Mouse (Mus musculus) bone marrow, adult 2 months (tissue): ENCODE measurements around the gene Pfkfb2. TPM values are rescaled to one million over a fixed set of nuclear protein-coding genes. Genes with fewer than 3 reads are reported as not detected.
A peak's percentile ranks its signal among the peaks of the same experiment; 100 is the strongest.

ENCODE experiments used
- H3K27ac ChIP-seq: fragments of 200-500 bp; 2 replicates; pipeline ENCODE4 v1.5.1; 2012; ENCODE audit warnings: low read depth, mild to moderate bottlenecking, control low read depth, inconsistent platforms, low read length; ENCODE audit not compliant: control insufficient read depth, poor library complexity, insufficient read depth
- H3K4me1 ChIP-seq: fragments of 200-500 bp; 2 replicates; pipeline ENCODE4 v1.6.1; 2011; ENCODE audit warnings: low read length; ENCODE audit not compliant: control insufficient read depth, insufficient read depth
- H3K4me3 ChIP-seq: fragments of 200-500 bp; replicated peaks from 2 replicates; pipeline ENCODE3; 2011; ENCODE audit warnings: mild to moderate bottlenecking, low read depth, low read length, control low read depth; ENCODE audit not compliant: control insufficient read depth
- CTCF ChIP-seq: fragments of 200-500 bp; IDR thresholded peaks from 2 replicates; pipeline ENCODE4 v1.5.1; 2011; ENCODE audit warnings: low read length, control low read depth; ENCODE audit not compliant: control insufficient read depth, insufficient read depth
- POLR2A ChIP-seq: fragments of 200-500 bp; IDR thresholded peaks from 2 replicates; pipeline ENCODE4 v1.6.1; 2011; ENCODE audit warnings: low read depth, mild to moderate bottlenecking, control low read depth, low read length, borderline replicate concordance; ENCODE audit not compliant: control insufficient read depth
- WGBS: fragments of 180-500 bp; shearing (Covaris S2); methylation state at CpG from one replicate; pipeline ENCODE4 v1.1.7; 2018; 5-methylcytosine and 5-hydroxymethylcytosine counted together
- polyA plus RNA-seq: library from polyadenylated mRNA; stranded (reverse); fragments of >200 nt; gene quantifications from 2 replicates; pipeline ENCODE4 v1.2.4, GENCODE M21; 2011; ENCODE audit warnings: low replicate concordance; ENCODE audit not compliant: missing spikeins, insufficient read depth, insufficient read length

Gene Pfkfb2
- polyA plus RNA-seq, 1 experiment = 14.5 TPM

DNA sequence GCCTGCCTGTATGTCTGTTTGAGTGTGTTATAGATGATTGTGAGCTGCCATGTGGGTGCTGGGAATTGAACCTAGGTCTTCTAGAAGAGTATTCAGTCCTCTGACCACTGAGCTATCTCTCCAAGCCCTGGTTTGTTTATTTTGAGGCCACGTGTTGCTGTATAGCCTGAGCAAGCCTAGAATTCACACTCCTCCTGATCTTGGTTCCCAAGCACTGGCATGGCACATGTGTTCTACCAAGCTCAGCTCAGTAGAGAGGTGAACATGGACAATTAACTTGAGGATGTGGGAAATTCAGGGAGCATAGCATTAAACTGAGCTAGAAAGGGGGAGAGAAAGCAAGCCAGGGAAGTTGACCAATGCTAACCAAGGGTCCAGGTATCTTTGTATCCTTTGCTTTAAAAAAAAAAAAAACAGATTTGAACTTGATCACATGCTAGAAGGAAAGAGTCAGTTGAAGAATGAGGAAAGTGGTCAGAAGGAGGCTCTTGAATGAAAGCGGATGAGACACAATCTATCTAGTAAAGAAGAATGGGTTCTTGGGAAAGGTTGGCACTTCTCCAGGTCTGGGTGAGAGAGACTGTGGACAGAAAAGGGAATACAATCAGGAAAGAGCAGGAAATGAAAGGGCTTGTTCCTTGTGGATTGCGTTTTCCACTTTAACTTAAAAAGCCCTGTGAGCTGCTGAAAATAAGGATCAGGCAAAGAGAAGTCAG, 33.1 kb upstream of the Pfkfb2 start:
- no peak overlapping the region for H3K4me3 ChIP-seq
- no peaks in the 10 kb centered on the region for H3K4me1 ChIP-seq
- TF ChIP-seq CTCF (no peak), POLR2A (no peak)
- 86% methylated on average over 3 of the region's 3 CpGs for WGBS
- no peak overlapping the region for H3K27ac ChIP-seq

DNA sequence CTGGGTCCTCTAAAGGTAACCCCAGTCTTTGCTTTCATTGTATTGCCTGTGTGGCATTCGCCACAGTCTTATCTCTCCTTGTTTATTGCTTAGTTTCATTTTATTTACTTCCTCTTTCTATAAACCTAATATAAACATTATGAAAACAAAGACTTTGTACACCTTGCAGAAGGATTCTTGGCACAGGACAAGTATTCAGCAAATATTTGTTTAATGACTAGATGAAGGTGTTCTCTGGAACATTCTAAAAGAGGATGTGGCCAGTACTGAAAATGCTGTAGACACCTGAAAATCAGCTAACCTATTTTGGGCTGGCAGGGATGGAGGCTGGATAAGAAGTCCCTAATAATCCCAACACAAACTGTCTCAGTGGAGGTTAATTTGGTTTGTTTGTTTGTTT, 32.5 kb upstream of the Pfkfb2 start:
- 67% methylated on average over 1 of the region's 1 CpGs for WGBS
- Histone ChIP-seq H3K4me3 (no peak overlapping the region), H3K27ac (no peak overlapping the region), H3K4me1 (no peaks in the 10 kb centered on the region)
- TF ChIP-seq CTCF = no peak

DNA sequence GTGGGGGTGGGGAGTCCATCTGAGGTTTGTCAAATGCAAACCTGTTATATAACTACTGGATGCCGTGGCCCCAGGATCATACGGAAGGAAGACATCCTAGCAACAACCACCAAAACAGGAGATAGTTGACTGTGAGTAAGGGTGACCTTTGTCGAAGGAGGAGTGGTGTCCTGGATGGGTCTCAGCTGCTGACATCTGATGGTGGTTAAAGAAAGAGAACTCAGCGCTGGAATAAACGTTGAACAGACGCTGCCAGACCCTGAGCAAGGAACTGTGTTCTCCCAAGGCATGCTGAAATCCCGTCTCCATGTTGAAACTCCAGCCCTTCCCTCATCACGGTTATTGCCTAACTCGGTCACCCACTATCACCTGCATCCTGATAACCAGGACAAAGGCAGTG, 30.6 kb upstream of the Pfkfb2 start:
- TF ChIP-seq CTCF (no peak), POLR2A (no peak)
- Histone ChIP-seq H3K4me1 (no peaks in the 10 kb centered on the region), H3K4me3 (no peak overlapping the region), H3K27ac (no peak overlapping the region)
- WGBS = 76% methylated on average over 9 of the region's 9 CpGs

DNA sequence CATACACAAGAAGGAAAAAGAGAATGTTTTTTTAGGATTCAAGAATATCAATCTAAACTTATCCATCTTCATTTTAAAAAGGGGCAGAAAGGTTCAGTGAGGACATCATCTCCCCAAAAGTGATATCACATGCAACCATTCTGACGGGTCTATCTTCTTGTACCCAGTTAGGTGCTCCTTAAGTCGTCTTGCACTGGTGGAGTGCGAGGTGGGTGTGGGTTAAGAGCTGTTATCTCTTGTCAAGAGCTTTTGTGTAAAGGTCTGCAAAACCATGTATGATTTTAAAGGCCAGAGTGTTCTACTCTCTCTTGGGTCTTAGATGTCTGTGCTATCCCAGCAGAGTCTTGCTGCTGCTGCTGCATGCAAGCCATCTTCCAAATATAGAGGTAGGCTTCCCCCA, 17.8 kb upstream of the Pfkfb2 start:
- Histone ChIP-seq H3K4me1 (peaks cover 5% of the 10 kb centered on the region), H3K27ac (no peak overlapping the region)

DNA sequence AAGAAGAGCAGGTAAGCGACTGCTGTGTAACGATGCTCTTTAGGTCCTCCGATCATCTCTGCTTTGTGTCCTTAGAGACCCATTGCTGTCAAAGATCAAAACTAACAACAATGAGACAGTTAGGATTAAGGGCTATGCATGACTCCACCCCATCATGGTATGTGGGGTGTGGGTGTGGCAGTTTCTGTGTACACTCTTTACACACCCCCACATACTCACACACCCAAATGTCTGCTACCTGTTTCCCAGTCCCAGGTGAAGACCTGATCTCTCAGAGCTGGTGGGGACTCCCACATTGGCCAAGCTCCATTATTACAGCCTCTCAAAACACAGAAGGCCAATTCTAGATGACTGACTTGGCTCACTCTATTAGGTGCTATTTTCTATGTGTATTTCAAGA, 16.5 kb upstream of the Pfkfb2 start:
- Histone ChIP-seq H3K27ac (no peak overlapping the region), H3K4me1 (peaks cover 5% of the 10 kb centered on the region), H3K4me3 (no peak overlapping the region)
- TF ChIP-seq CTCF = no peak
- no peak for TF ChIP-seq POLR2A
- 94% methylated on average over 3 of the region's 3 CpGs for WGBS

More for the DNA sequence above, 17.8 kb upstream of the Pfkfb2 start:
- TF ChIP-seq POLR2A (no peak), CTCF (no peak)
- WGBS = 67% methylated on average over 3 of the region's 3 CpGs
- no peak overlapping the region for H3K4me3 ChIP-seq

DNA sequence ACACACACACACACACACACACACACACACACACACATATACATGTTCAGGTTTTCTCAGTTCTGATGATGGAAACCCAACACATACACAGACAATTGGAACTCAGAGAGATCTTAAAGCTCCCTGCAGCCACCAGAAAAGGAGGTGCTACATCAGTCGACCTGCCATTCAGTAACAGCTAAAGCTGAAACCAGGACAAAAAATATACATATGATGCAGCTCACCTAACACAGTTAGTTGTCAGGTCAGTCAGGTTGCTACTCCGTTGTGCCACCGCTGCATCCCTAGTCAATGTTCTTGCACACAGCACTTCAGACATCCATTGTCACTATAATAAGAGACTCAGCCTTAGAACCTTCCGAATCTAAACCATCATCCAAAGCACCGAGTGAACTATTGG, 15.9 kb upstream of the Pfkfb2 start:
- 88% methylated on average over 5 of the region's 5 CpGs for WGBS
- Histone ChIP-seq H3K27ac (no peak overlapping the region), H3K4me1 (peaks cover 5% of the 10 kb centered on the region), H3K4me3 (no peak overlapping the region)
- TF ChIP-seq POLR2A = no peak
- TF ChIP-seq CTCF = no peak

DNA sequence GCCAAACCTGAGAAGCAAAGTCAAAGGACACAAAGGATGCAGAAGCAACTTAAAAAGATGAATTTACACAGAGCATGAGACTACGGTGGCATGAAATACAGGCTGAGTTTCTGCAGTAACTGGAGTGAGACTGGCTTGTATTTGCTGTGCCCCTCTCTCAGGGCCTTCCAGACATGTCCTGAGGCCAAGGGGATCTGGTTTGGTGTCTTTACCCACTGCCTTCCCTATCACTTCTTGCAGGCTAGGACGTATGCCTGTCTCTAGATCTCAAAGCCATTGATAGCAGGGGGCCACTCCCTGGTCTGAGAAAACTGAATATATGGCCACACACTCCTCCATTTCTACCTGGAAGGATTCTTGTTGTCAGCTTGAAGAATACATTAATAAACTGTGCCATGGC, 15.2 kb upstream of the Pfkfb2 start:
- Histone ChIP-seq H3K4me1 (peaks cover 5% of the 10 kb centered on the region), H3K4me3 (no peak overlapping the region), H3K27ac (peak overlapping the region; percentile 45)
- 56% methylated on average over 2 of the region's 2 CpGs for WGBS
- no peak for TF ChIP-seq CTCF
- no peak for TF ChIP-seq POLR2A

DNA sequence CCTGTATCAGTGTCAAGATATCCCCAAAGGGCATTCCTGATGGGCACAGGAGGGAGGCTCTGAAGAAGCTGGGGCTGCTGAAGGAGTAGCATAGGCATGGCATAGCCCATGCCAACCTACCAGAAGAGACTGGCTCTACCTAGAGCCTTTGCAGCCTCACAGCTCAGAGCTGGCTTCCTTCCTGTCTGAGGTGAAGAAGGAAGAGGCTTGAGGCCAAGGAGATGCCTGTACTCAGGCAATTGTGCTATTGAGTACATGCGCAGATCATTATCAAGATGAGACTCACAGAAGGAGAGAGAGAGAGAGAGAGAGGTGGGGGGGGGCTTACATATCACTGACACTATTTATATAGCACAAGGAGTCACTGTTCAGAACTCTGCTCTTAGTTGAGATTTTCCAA, 14.7 kb upstream of the Pfkfb2 start:
- no peak overlapping the region for H3K4me3 ChIP-seq
- H3K27ac ChIP-seq = peak overlapping the region; percentile 38
- WGBS = 15% methylated on average over 1 of the region's 1 CpGs
- no peak for TF ChIP-seq CTCF
- no peak for TF ChIP-seq POLR2A
- peaks cover 5% of the 10 kb centered on the region for H3K4me1 ChIP-seq

DNA sequence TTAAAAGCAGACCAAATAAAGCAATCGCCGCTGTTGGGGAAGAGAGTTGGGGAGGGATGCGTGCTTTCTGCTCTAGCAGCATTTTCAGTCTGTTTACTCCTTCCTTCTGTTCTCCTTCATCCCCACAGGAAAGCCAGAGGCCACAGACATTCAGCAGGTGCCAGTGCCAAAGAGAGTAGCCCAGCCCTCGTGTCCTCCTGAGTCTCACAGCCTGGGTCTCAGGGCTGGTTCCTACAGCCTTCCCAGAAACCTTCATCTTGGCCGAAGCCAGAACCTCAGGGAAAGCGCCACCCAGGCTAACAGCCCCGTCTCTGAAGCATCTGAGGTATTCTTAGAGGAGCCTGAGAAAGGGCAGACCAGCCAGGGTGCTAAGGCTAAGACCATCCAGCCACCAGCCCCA, 13.1 kb upstream of the Pfkfb2 start:
- 89% methylated on average over 7 of the region's 7 CpGs for WGBS
- H3K4me3 ChIP-seq = no peak overlapping the region
- TF ChIP-seq CTCF (no peak), POLR2A (no peak)
- H3K27ac ChIP-seq = peak overlapping the region; percentile 48; the same call in 1 of the 2 replicates
- peaks cover 5% of the 10 kb centered on the region for H3K4me1 ChIP-seq
